Mouse (Mus musculus) 416B (cell line): ENCODE data around the gene Upk3bl.
"Not testable (repeated sequence)": the region's sequence is repeated elsewhere in the genome, so short reads cannot be mapped to it uniquely, and the experiment has no call there.

Experiments used
- DNase-seq: peaks from one replicate; pipeline ENCODE4 v3.0.0; 2011; ENCODE audit warnings: low read depth

Gene Upk3bl

GRCm38 (mm10) chr5:136048541-136048940 lies 5.8 kb upstream of the Upk3bl start:
- not testable (repeated sequence) for DNase-seq

GRCm38 (mm10) chr5:136049926-136050325 lies 4.4 kb upstream of the Upk3bl start:
- DNase-seq: no peak

GRCm38 (mm10) chr5:136051231-136052085 lies 2.8 kb upstream of the Upk3bl start:
- DNase-seq: no peak

- DNase-seq: peak; percentile 26
These were observed 1.2 kb upstream of the Upk3bl start for GRCm38 (mm10) chr5:136052861-136053655.

- no peak for DNase-seq
These were observed 1.8 kb downstream of the Upk3bl start for GRCm38 (mm10) chr5:136056062-136056461.

GRCm38 (mm10) chr5:136057085-136057484 lies 2.8 kb downstream of the Upk3bl start:
- no peak for DNase-seq

- DNase-seq: peak; percentile 70
These were observed 7.3 kb downstream of the Upk3bl start for GRCm38 (mm10) chr5:136061567-136061966.

- DNase-seq: no peak
These were observed 9.6 kb downstream of the Upk3bl start for GRCm38 (mm10) chr5:136063920-136064319.

GRCm38 (mm10) chr5:136066404-136067148 lies 12.3 kb downstream of the Upk3bl start:
- peak; percentile 81 for DNase-seq

GRCm38 (mm10) chr5:136069411-136069810 lies 15.1 kb downstream of the Upk3bl start:
- no peak for DNase-seq

GRCm38 (mm10) chr5:136073051-136073450 lies 18.8 kb downstream of the Upk3bl start:
- no peak for DNase-seq

- DNase-seq: no peak
These were observed 19.2 kb downstream of the Upk3bl start for GRCm38 (mm10) chr5:136073526-136073925.

- DNase-seq: peak; percentile 59
These were observed 20.8 kb downstream of the Upk3bl start for GRCm38 (mm10) chr5:136075076-136075475.

- DNase-seq: no peak
These were observed 22.0 kb downstream of the Upk3bl start for GRCm38 (mm10) chr5:136076284-136076683.

- peak; percentile 31 for DNase-seq
These were observed 22.8 kb downstream of the Upk3bl start for GRCm38 (mm10) chr5:136077001-136077550.

GRCm38 (mm10) chr5:136078136-136078535 lies 23.8 kb downstream of the Upk3bl start:
- DNase-seq: no peak

GRCm38 (mm10) chr5:136082345-136082744 lies 28.1 kb downstream of the Upk3bl start:
- peak; percentile 47 for DNase-seq

- DNase-seq: peak; percentile 94
These were observed 29.4 kb downstream of the Upk3bl start, which contains the start of gene Rasa4 for GRCm38 (mm10) chr5:136083669-136084107. Gene Rasa4 (plus strand): TSS chr5:136083916.

GRCm38 (mm10) chr5:136084144-136084881 lies 30.0 kb downstream of the Upk3bl start:
- peak; percentile 52 for DNase-seq

- peak; percentile 63 for DNase-seq
These were observed 30.8 kb downstream of the Upk3bl start for GRCm38 (mm10) chr5:136084891-136085651.
